Mouse (Mus musculus): Measurements from ENCODE around the gene Gm49322. TPM values are rescaled to one million over a fixed set of nuclear protein-coding genes. Genes with fewer than 3 reads are reported as not detected.
A peak's percentile ranks its signal among the peaks of the same experiment; 100 is the strongest.
"Not testable (repeated sequence)": the region's sequence is repeated elsewhere in the genome, so short reads cannot be mapped to it uniquely, and the experiment has no call there.

Gm49322 gene
- polyA plus RNA-seq (2015; fragmentation: Nextera tagmentation; extraction: Ambion mirVana), result 0.98 and 1.1 TPM in 2 replicates

DNA sequence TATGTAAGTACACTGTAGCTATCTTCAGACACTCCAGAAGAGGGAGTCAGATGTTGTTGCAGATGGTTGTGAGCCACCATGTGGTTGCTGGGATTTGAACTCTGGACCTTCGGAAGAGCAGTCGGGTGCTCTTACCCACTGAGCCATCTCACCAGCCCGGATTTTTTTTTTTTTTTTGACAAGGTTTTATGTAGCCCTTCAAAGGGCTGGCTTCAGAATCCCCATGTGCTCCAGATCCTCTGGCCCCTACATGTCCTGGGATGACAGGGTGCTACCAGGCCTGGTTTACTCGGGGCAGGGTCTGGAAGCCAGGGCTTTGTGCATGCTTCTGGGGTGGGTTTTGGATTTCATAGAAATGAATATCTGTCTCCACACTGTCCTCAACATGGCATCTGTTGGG lies at the start of gene Gm49322:
Gm49322 (plus strand) TSS at position 301 of the 400 bp plus-strand sequence.
- H3K27me3 ChIP-seq (replicated peaks; ENCODE audit: insufficient read depth, low read length); H3K36me3 ChIP-seq (ENCODE audit: insufficient read depth, low read length); DNase-seq (ENCODE audit: low spot score); H3K9ac ChIP-seq (replicated peaks; ENCODE audit: low read depth); ATAC-seq; H3K27ac ChIP-seq (ENCODE audit: low read length); H3K4me2 ChIP-seq (replicated peaks; ENCODE audit: low read depth, low read length); H3K9me3 ChIP-seq (ENCODE audit: low read length); H3K4me3 ChIP-seq (ENCODE audit: low read depth, low read length): not testable (repeated sequence)
- H3K4me1 ChIP-seq (ENCODE audit: insufficient read depth, low read depth, low read length), result peaks cover 12% of the 10 kb centered on the region; the same call in 1 of the 2 replicates
- 73% methylated on average over 2 of the region's 4 CpGs for WGBS

DNA sequence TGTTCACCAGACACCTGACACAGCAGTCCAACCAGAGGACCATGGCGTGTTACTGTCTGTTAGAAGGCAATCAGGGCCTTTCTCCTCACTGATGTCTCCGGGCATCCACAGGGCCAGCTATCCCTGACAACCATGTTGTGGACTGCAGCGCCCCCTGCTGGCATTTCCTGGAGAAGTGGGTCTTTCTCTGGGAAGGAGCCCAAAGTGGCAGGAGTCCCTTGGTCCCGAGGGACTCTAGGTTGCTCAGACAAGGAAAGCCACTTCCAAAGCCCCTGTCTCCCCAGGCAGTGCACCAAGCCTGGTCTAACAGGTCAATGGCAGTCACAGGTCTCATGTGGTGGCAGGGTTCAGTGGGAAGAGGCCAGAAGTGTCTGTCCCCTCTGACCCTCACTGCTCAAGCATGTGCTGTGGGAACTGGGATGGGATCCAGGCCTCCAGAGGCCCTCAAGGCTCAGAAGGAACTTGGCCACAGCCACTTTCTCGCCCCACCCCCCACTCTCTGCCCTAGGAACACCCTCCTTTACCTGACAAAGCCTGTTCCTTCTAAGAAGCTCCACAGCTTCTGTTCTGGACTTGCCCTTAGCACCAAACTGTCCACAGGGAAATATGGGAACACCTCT lies 48.4 kb upstream of the Gm49322 start:
- DNase-seq (ENCODE audit: low spot score), result peak; percentile 81
- Histone ChIP-seq H3K4me1 (ENCODE audit: insufficient read depth, low read depth, low read length) (peaks cover 23% of the 10 kb centered on the region; the same call in 1 of the 2 replicates), H3K9ac (replicated peaks; ENCODE audit: low read depth) (no peak overlapping the region), H3K9me3 (ENCODE audit: low read length) (no peaks in the 10 kb centered on the region), H3K27me3 (replicated peaks; ENCODE audit: insufficient read depth, low read length) (no peaks in the 10 kb centered on the region), H3K36me3 (ENCODE audit: insufficient read depth, low read length) (no peaks in the 10 kb centered on the region), H3K4me2 (replicated peaks; ENCODE audit: low read depth, low read length) (no peak overlapping the region), H3K4me3 (ENCODE audit: low read depth, low read length) (no peak overlapping the region), H3K27ac (ENCODE audit: low read length) (peak overlapping the region; percentile 59)
- ATAC-seq, result peak; percentile 60
- 20% methylated on average over 5 of the region's 5 CpGs for WGBS
- TF ChIP-seq CTCF (IDR thresholded peaks at IDR 0.05) (peak; percentile 86), EP300 (IDR thresholded peaks at IDR 0.05) (no peak)

DNA sequence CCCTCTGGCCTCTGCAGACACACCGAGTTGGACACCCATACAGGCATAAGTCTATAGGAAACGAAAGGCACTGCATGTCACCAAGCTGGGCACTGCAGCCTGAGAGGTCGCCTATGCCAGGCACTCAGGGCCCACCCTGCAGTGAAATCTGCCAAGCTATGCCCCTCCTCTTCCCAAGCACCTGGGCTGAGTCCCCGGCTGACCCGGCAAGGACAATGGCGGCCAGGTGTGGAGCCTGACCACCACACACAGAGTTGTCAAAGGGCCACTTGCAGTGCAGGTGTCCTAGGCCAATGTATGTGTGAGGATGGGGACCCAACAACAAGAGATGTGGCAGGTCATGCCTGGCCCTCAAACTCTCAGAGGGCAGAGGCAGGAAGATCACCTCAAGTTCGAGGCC lies 46.4 kb upstream of the Gm49322 start:
- no peak for DNase-seq (ENCODE audit: low spot score)
- WGBS, result 89% methylated on average over 7 of the region's 7 CpGs
- TF ChIP-seq EP300 (IDR thresholded peaks at IDR 0.05), result no peak
- no peak for TF ChIP-seq CTCF (IDR thresholded peaks at IDR 0.05)

DNA sequence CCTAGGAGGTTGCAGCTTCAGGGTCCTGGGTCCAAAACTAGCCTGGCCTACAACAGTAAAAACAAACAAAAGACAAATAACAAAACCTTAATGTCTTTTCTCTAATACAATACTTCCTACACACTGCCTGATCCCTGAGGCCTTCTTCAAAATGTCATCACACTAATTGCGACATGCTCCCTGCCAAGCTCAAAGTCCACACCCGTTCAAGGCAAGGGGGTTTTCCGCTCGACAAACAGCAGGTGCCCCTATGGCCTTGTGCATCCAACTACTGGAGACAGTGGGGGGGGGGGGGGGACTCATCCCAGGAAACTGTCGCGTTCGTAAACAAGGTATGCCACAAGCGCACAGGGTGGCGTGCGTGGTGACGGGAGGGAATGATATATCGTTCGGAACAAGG lies 45.2 kb upstream of the Gm49322 start:
- 1% methylated on average over 13 of the region's 13 CpGs for WGBS
- H3K9me3 ChIP-seq (ENCODE audit: low read length), result no peaks in the 10 kb centered on the region
- no peaks in the 10 kb centered on the region for H3K36me3 ChIP-seq (ENCODE audit: insufficient read depth, low read length)
- peak overlapping the region; percentile 79 for H3K4me2 ChIP-seq (replicated peaks; ENCODE audit: low read depth, low read length)
- H3K9ac ChIP-seq (replicated peaks; ENCODE audit: low read depth), result peak overlapping the region; percentile 93
- H3K27me3 ChIP-seq (replicated peaks; ENCODE audit: insufficient read depth, low read length), result no peaks in the 10 kb centered on the region
- H3K4me3 ChIP-seq (ENCODE audit: low read depth, low read length), result peak overlapping the region; percentile 99
- no peak overlapping the region for H3K27ac ChIP-seq (ENCODE audit: low read length)
- no peak for ATAC-seq
- DNase-seq (ENCODE audit: low spot score), result peak; percentile 50
- peaks cover 23% of the 10 kb centered on the region; the same call in 1 of the 2 replicates for H3K4me1 ChIP-seq (ENCODE audit: insufficient read depth, low read depth, low read length)
- TF ChIP-seq EP300 (IDR thresholded peaks at IDR 0.05) (no peak), CTCF (IDR thresholded peaks at IDR 0.05) (no peak)

More for the DNA sequence above, 46.4 kb upstream of the Gm49322 start:
- Histone ChIP-seq H3K4me1 (ENCODE audit: insufficient read depth, low read depth, low read length) (peaks cover 23% of the 10 kb centered on the region; the same call in 1 of the 2 replicates), H3K36me3 (ENCODE audit: insufficient read depth, low read length) (no peaks in the 10 kb centered on the region), H3K4me3 (ENCODE audit: low read depth, low read length) (no peak overlapping the region), H3K27ac (ENCODE audit: low read length) (no peak overlapping the region), H3K9me3 (ENCODE audit: low read length) (no peaks in the 10 kb centered on the region), H3K4me2 (replicated peaks; ENCODE audit: low read depth, low read length) (no peak overlapping the region), H3K27me3 (replicated peaks; ENCODE audit: insufficient read depth, low read length) (no peaks in the 10 kb centered on the region), H3K9ac (replicated peaks; ENCODE audit: low read depth) (no peak overlapping the region)
- no peak for ATAC-seq

DNA sequence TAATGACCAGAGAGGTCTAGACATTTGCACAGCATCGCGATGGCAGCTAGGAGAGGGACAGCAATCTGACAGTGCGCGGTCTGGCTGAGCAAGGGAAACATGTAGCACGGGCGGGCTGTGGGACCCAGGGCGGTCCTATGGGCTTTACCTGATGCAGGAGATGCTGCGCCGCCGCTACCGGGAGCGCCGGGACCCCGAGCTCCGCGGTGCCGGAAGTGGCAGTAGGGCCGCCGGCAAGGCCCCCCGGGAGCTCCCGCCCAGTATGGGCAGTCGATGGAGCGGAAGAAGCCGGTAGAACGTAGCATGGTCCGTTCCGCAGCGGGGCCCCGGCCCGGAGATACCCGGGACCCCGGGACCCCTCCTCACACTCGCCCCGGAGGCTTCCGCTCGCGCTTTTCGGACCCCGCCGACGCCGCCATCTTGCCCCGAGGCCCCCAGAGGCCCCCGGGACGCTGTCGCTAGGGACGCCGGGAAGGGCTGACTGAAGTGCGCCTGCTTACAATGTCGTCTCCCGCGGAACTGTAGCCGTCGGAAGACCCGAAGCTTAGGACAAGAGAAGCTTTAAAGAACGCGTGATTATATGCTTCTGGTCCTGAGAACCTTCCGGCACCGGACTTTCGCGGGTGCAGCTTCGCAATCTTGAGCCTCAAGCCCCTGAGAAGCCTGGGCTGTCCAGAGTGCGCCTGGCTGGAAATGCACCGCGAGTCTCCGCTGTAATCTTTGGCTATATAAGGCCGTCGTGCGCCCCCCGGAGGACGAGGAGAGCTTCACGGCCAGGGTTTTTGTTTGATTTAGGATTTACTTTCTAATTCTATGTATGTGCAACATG lies 44.5 kb upstream of the Gm49322 start, which contains the start of gene Rexo1:
Rexo1 (minus strand) TSS at position 445 of the 829 bp plus-strand sequence.
- peak; percentile 89 for TF ChIP-seq CTCF (IDR thresholded peaks at IDR 0.05)
- TF ChIP-seq EP300 (IDR thresholded peaks at IDR 0.05), result peak; percentile 79

DNA sequence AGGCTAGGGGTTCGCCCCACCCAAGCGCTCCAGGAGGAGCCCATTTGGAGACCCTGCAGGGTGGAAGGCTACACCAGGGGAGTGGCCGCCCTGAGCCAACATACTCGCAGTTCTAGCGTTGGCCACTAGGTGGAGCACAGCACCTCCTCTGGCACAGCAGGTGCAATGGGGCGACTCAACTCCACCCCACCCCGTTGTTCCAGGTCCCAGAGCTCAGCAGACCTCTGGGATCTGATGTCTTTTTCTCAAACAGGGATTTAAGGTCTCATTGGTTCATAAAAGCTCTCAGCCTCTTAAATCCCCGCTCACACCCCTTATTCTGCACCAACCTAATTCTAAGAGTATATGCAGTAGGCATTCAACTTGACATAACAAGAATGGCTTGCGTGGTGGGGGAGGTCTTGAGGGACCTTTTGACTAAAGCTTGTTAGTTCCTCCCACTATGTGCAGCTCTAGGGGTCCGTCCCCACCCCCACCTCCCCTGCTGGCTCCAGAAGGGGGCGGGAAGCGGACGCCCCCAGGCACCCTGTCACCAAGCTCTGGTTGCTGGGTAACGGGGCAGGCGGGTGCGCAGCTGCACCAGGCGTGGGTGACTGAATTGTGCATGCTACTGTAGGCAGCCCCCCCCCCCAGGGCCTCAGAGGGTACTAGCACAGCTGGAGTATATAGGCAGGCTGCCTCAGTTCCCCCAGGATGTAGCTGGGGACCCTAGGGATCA lies 39.3 kb upstream of the Gm49322 start:
- no peak overlapping the region for H3K9ac ChIP-seq (replicated peaks; ENCODE audit: low read depth)
- no peaks in the 10 kb centered on the region for H3K27me3 ChIP-seq (replicated peaks; ENCODE audit: insufficient read depth, low read length)
- H3K36me3 ChIP-seq (ENCODE audit: insufficient read depth, low read length), result no peaks in the 10 kb centered on the region
- ATAC-seq (peak; percentile 48), DNase-seq (ENCODE audit: low spot score) (peak; percentile 84)
- no peaks in the 10 kb centered on the region for H3K9me3 ChIP-seq (ENCODE audit: low read length)
- H3K4me3 ChIP-seq (ENCODE audit: low read depth, low read length), result no peak overlapping the region
- H3K4me1 ChIP-seq (ENCODE audit: insufficient read depth, low read depth, low read length), result peaks cover 14% of the 10 kb centered on the region; the same call in 1 of the 2 replicates
- TF ChIP-seq CTCF (IDR thresholded peaks at IDR 0.05) (peak; percentile 97), EP300 (IDR thresholded peaks at IDR 0.05) (no peak)
- 30% methylated on average over 17 of the region's 17 CpGs for WGBS
- no peak overlapping the region for H3K4me2 ChIP-seq (replicated peaks; ENCODE audit: low read depth, low read length)
- H3K27ac ChIP-seq (ENCODE audit: low read length), result no peak overlapping the region

More for the DNA sequence above, 44.5 kb upstream of the Gm49322 start, which contains the start of gene Rexo1:
- Histone ChIP-seq H3K4me2 (replicated peaks; ENCODE audit: low read depth, low read length) (peak within 1 kb of the TSS; percentile 79), H3K27me3 (replicated peaks; ENCODE audit: insufficient read depth, low read length) (no peaks in the 10 kb centered on the region), H3K27ac (ENCODE audit: low read length) (peak within 1 kb of the TSS; percentile 90), H3K9ac (replicated peaks; ENCODE audit: low read depth) (peak within 1 kb of the TSS; percentile 93), H3K9me3 (ENCODE audit: low read length) (no peaks in the 10 kb centered on the region), H3K4me1 (ENCODE audit: insufficient read depth, low read depth, low read length) (peaks cover 23% of the 10 kb centered on the region; the same call in 1 of the 2 replicates), H3K4me3 (ENCODE audit: low read depth, low read length) (peak within 1 kb of the TSS; percentile 99), H3K36me3 (ENCODE audit: insufficient read depth, low read length) (no peaks in the 10 kb centered on the region)
- WGBS, result 1% methylated on average over 71 of the region's 72 CpGs
- peak; percentile 88 for ATAC-seq
- DNase-seq (ENCODE audit: low spot score), result peak; percentile 96

All from lung, postnatal 0 days (tissue).